Mouse (Mus musculus): ENCODE data around the gene Rasal3. TPM values are rescaled to one million over a fixed set of nuclear protein-coding genes. Genes with fewer than 3 reads are reported as not detected.

Rasal3 gene
- polyA plus RNA-seq, 1 experiment = 3.7 TPM

- H3K4me1 ChIP-seq (ENCODE audit: control insufficient read depth, insufficient read depth, low read length) = peaks cover 6% of the 10 kb centered on the region
- no peaks in the 10 kb centered on the region for H3K27me3 ChIP-seq (ENCODE audit: control insufficient read depth, insufficient read depth, low read length)
- no peak for TF ChIP-seq POLR2A (IDR thresholded peaks at IDR 0.05; ENCODE audit: control insufficient read depth, low read depth, low read length)
- TF ChIP-seq CTCF (IDR thresholded peaks at IDR 0.05; ENCODE audit: control insufficient read depth, insufficient read depth, insufficient replicate concordance, low read depth, low read length) = peak; percentile 46; the same call in 1 of the 2 replicates
- peak overlapping the region; percentile 91 for H3K4me3 ChIP-seq (ENCODE audit: control insufficient read depth, low read depth, low read length)
- H3K27ac ChIP-seq (ENCODE audit: control insufficient read depth, insufficient read depth, low read depth, low read length) = peak overlapping the region; percentile 74
- H3K36me3 ChIP-seq (ENCODE audit: control insufficient read depth, insufficient read depth, low read length) = no peaks in the 10 kb centered on the region; the same call in 1 of the 2 replicates
These were observed 54.2 kb downstream of the Rasal3 start for GRCm38 (mm10) chr17:32349037-32349732.

GRCm38 (mm10) chr17:32348406-32348805 lies 55.0 kb downstream of the Rasal3 start:
- no peaks in the 10 kb centered on the region for H3K27me3 ChIP-seq (ENCODE audit: control insufficient read depth, insufficient read depth, low read length)
- H3K4me1 ChIP-seq (ENCODE audit: control insufficient read depth, insufficient read depth, low read length) = peaks cover 6% of the 10 kb centered on the region
- no peaks in the 10 kb centered on the region for H3K36me3 ChIP-seq (ENCODE audit: control insufficient read depth, insufficient read depth, low read length)
- H3K27ac ChIP-seq (ENCODE audit: control insufficient read depth, insufficient read depth, low read depth, low read length) = no peak overlapping the region
- TF ChIP-seq POLR2A (IDR thresholded peaks at IDR 0.05; ENCODE audit: control insufficient read depth, low read depth, low read length) (no peak), CTCF (IDR thresholded peaks at IDR 0.05; ENCODE audit: control insufficient read depth, insufficient read depth, insufficient replicate concordance, low read depth, low read length) (no peak)
- H3K4me3 ChIP-seq (ENCODE audit: control insufficient read depth, low read depth, low read length) = peak overlapping the region; percentile 17

DNA sequence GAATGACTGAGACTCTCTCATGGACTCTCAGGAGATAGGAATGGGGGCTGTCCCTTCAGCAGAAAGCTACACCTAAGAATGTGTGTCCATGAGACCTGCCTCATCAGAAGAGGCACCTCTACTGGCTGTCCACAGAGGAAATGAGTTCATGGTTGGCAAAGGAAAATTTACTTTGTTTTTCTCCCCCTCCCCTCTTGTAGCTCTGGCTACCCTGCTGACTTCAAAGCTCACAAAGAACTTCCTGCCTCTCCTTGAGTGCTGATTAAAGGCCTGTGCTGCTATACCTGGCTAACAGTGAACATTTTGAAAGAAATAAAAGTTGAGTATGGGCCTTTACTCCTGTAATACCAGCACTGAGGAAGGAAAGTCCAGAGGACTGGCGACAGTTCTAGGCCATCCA lies 62.3 kb downstream of the Rasal3 start:
- Histone ChIP-seq H3K27me3 (ENCODE audit: control insufficient read depth, insufficient read depth, low read length) (no peaks in the 10 kb centered on the region), H3K36me3 (ENCODE audit: control insufficient read depth, insufficient read depth, low read length) (no peaks in the 10 kb centered on the region; the same call in none of the 2 replicates), H3K4me1 (ENCODE audit: control insufficient read depth, insufficient read depth, low read length) (no peaks in the 10 kb centered on the region), H3K27ac (ENCODE audit: control insufficient read depth, insufficient read depth, low read depth, low read length) (no peak overlapping the region), H3K4me3 (ENCODE audit: control insufficient read depth, low read depth, low read length) (no peak overlapping the region)
- no peak for TF ChIP-seq POLR2A (IDR thresholded peaks at IDR 0.05; ENCODE audit: control insufficient read depth, low read depth, low read length)
- no peak for TF ChIP-seq CTCF (IDR thresholded peaks at IDR 0.05; ENCODE audit: control insufficient read depth, insufficient read depth, insufficient replicate concordance, low read depth, low read length)

Other genes with a start within 250 kb of the Rasal3 start
- 1.5 and 1.7 TPM in 2 replicates for gene Notch3, start 236.7 kb downstream of the Rasal3 start, polyA plus RNA-seq (2012; rRNA removed)
- 0.10 and 0.11 TPM in 2 replicates for gene Ephx3, start 214.0 kb downstream of the Rasal3 start, polyA plus RNA-seq (2012; rRNA removed)
- gene Brd4, start 118.9 kb downstream of the Rasal3 start, polyA plus RNA-seq (2012; rRNA removed) = 17.3 and 17.6 TPM in 2 replicates
- gene Akap8, start 82.3 kb downstream of the Rasal3 start, polyA plus RNA-seq (2012; rRNA removed) = 39.3 and 43.5 TPM in 2 replicates
- 107 and 129 TPM in 2 replicates for gene Akap8l, start 53.0 kb downstream of the Rasal3 start, polyA plus RNA-seq (2012; rRNA removed)
- 25.2 and 26.3 TPM in 2 replicates for gene Wiz, start 14.1 kb downstream of the Rasal3 start, polyA plus RNA-seq (2012; rRNA removed)
- 2.0 and 2.4 TPM in 2 replicates for gene Pglyrp2, start 20.6 kb upstream of the Rasal3 start, polyA plus RNA-seq (2012; rRNA removed)
- gene Cyp4f39, start 49.1 kb upstream of the Rasal3 start, polyA plus RNA-seq (2012; rRNA removed) = 67.7 and 68.8 TPM in 2 replicates
- 1.4 TPM in 2 replicates for gene Cyp4f17, start 102.5 kb upstream of the Rasal3 start, polyA plus RNA-seq (2012; rRNA removed)
- gene Cyp4f16, start 133.0 kb upstream of the Rasal3 start, polyA plus RNA-seq (2012; rRNA removed) = 0.73 and 1.1 TPM in 2 replicates
- gene Cyp4f37, start 217.7 kb upstream of the Rasal3 start, polyA plus RNA-seq (2012; rRNA removed) = 1.9 and 2.2 TPM in 2 replicates